Mouse (Mus musculus) B cell, adult 2 months (primary cell): ENCODE results near the gene Galnt9.

Source experiments
- DNase-seq, 2 experiments: peaks; one replicate each; pipeline ENCODE4 v3.0.0; 2022

Galnt9 gene

DNA sequence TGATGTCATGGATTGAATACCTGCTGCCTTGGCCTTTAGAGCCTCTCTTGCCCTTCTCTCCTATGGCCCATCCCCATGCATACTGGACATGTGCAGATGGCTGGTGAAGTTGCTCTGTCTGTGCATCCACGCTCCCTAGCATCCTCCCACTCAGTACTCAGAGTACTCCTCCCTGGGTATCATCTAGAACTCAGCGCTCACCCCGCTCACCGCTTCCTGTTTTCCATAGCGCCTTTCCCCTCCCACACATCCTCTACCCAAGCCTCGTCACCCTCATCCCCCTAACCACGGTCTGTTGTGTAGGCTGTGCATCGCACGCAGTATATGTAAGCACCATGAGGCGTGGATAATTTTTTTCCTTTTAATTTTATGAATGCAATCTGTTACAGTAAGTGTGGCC, 51.2 kb downstream of the Galnt9 start:
- no peak for DNase-seq

DNA sequence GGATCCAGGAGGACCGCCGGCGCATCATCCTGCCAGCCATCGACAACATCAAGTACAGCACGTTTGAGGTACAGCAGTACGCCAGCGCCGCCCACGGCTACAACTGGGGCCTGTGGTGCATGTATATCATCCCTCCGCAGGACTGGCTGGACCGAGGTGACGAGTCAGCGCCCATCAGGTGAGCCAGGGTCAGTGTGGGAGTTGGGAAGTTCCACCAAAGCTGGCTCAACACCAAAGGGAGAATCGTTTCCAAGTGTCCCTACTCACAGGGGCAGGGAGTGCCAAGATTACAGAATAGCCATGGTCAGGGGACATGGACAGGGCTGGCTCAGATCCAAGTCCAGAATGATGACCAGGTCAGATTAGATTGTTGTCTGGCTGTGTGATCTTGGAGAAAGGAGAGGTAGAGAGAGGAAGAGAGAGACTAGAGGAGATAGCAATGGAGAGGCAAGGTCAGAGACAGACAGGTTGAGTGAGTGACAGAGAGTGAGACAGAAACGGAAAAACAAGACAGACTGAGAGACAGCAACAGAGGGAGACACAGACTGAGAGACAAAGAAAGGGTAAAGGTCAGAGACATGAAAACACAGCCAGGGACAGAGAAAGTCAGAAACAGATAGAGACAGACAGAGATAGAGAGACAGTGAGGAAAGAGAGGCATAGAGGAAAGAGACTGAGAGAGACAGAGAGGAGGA, 52.1 kb downstream of the Galnt9 start:
- DNase-seq: no peak

- no peak for DNase-seq
Measured at GRCm38 (mm10) chr5:110597502-110597901, 53.3 kb downstream of the Galnt9 start.

DNA sequence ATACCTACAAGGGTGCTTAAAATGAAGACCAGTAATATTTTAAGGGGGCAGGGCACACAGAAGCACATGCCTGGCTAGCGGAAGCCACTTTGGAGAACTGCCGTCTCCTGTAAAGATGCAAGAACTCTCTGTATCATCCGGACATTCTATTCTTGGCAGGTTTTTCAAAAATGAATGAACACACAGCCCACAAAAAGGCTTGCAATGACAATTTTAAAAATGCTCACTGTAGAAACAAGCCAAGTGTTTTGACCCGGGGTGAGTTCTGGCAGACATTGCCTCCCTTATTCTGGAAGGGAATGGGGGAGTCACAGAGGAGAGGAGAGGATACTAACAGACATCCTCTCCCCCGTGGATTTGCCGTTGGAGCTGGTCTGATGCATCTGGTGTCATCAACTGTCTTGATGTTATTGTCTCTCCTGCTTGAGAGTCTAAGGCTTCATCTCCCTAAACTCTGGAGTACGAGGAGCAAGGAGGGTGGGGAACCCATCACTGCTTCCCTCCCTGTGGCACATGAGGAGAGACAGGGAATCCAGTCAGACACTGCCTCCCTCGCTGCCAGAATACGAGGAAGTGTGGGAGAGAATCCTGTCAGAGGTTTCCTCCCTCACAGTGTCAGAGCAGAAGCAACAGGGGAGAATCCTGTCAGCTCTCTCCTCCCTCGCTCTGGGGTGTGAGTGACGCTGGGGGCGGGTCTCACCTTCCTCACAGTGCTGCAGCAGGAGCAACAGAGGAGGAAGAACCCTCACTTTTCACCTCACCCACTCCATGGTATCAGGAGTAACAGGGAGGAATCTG, 54.3 kb downstream of the Galnt9 start:
- DNase-seq: no peak

DNA sequence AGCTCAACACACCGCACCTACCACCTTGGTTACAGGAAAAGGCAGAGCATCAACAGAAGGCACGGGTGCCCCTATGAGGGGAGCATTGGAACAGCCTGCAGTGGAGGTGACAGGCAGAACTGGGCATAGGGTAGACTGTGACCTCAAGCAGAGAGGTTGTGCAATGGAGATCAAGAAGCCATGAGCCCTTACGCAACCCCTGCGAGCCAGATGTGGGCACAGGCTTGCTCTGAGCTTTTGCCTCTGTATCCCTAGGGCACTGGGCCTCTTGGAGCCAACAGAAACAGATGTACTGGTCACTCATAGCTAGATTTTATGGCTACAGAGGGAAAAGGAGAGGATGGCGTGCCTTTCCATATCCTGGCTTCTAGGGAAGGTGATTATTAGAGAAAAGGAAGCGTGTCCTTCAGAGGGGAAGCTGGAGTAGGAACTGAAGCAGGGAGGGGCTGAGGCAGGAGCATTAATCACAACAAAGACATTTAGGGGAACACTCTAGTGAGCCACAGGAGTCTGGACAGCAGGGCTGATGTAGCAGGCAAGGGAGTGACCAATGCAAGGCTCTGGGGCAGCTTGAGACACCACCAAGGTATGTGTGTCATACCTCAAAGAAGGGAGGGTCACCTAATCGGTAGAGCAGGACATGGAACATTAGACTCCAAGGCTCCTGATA, 59.0 kb downstream of the Galnt9 start:
- DNase-seq: no peak

- DNase-seq: no peak
Measured at GRCm38 (mm10) chr5:110604311-110604710, 60.2 kb downstream of the Galnt9 start.

DNA sequence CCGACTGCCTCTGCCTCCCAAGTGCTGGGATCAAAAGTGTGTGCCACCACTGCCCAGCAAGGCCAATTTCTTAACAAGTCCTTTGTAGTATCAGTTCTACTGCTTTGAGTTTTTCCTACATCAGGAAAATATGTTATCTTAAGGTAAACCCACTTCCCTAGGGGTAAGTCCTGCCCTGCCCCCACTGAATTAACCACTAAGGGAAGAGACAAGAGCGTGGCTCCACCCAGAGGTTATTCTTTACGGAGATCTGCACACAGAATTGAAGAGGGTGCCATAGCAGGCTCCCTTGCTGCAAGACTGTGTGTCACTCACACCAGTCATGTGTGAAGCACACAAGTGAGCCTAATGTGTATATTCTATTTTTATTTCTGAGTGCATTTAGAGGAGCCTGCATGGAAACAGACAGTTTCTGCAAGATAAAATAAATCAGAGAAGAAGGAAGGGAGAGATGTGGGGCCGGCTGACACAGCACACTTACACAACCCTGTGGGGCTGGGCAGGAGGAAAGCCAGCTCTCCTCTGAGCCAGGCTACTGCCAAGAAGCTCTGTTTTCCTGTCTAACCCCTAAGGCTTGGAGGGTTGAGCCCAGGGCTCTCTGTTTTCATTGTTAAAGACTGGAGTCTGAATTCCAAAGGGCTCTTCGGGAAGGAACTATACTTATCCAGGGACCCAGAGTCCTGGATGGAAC, 61.5 kb downstream of the Galnt9 start:
- DNase-seq: no peak

- DNase-seq: no peak
Measured at GRCm38 (mm10) chr5:110607767-110608166, 63.6 kb downstream of the Galnt9 start.

- no peak for DNase-seq
Measured at GRCm38 (mm10) chr5:110608336-110608735, 64.2 kb downstream of the Galnt9 start.

DNA sequence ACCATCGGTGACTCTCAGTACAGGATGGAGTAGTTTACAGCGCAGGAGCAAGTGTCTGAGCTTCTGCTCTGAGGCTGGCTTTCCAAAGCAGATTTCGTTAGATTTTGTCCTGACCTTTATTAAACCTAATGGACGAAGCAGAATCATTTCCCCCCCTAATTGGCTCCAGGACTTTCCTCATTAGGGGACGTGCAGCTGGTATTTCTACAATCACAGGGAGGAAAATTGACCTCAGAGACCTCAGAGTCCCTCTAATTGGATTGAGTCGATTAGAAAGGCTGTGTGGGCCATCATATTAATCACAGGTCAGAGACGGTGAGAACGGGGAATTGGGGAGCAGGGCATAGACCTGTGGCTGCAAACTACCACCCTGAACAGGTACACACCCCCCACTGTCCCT, 64.8 kb downstream of the Galnt9 start:
- DNase-seq: no peak

DNA sequence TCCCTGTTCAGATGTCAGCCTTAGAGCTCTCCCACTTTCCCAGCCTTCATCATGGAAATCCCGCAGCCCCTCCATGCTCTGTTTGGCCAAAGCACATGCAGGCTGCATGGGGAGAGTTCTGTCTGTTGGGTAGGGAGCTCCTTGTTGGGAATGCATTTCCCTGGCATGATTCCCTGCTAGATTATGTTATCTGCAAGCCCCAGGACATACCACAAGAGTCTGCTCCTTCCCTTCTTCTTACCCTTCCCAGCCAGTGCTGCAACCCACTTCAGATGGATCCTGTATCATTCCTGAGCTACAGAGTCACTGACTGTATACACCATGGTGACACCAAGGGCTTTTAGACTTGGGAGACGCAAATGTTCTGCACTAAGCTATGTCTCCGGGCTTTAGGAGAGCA, 65.3 kb downstream of the Galnt9 start:
- no peak for DNase-seq

DNA sequence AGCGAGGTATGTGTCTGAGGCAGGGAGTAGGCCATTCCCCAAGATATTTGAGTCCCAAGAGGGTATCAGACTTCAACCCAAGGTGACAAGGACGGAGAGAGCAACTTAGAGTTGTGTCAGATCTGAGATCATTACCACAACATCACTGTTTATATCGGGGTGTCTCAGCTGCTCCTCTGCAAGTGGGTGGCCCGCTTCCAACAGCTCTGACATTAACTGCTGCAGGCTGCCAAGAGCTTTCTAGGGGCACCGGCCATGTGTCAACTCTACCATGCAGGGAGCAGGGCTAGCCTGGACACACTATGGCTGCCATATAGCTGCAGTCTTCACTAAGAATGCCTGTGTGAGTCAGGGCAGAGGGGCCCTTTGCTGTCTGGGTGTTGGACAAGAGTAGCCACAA, 65.7 kb downstream of the Galnt9 start:
- no peak for DNase-seq

- no peak for DNase-seq
Measured at GRCm38 (mm10) chr5:110610484-110610883, 66.3 kb downstream of the Galnt9 start.

GRCm38 (mm10) chr5:110611435-110612158, 67.4 kb downstream of the Galnt9 start:
- no peak for DNase-seq

DNA sequence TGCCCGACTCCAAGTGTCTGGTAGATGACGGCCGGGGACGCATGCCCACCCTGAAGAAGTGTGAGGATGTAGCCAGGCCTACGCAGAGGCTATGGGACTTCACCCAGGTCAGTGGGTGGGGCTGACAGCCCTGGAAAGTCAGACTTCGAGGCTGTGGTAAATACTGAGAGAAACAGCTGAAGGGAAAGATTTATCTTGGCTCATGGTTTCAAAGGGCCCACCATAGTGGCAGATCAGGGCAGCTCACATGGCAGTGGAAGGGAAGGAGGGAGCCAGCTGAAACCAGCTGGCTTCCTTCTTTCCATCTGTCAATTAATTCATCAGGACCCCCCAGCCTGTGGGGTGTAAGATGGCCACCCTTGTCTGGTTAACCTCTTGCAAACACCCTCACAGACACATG, 75.1 kb downstream of the Galnt9 start:
- DNase-seq: no peak

- DNase-seq: no peak
Measured at GRCm38 (mm10) chr5:110624319-110624718, 80.2 kb downstream of the Galnt9 start.

DNA sequence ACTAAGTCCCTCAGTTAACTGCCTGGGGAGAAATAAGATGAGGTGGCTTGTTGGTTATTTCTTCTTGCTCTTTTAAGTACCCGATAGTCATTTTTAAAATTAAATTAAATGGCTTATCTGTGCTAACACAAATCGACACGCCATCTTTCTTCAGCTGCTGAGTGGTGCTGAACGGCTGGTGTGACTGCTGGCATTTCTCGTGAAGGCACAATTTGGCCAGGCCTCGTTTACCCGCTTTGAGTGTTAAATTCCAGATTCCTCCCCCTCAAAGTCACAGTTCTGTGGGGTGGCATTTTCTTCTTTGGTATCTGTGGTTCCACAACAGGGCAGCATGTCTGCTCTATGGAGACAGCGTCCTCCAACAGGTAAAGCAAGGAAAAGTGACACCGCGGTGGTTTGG, 83.2 kb downstream of the Galnt9 start:
- no peak for DNase-seq

DNA sequence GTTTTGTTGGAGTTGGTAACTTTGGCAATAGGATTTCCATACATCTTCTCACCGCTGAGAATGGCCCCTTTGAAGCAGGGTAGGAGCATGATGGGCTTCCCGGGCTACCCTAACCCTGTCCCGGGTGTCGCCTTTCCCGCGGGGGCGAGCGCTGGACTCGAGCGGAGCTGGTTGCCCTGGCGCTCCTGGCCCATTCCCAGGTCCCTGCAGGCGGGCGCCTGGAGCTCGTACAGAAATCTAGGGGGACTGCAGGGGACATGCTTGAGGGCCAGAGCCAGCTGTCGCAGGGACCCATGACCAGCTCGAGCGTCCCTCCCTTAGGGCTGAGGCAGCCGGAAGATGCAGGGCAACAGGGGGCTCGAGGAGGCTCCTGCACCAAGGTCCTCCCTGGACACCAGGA, 84.0 kb downstream of the Galnt9 start:
- no peak for DNase-seq

GRCm38 (mm10) chr5:110629525-110630120, 85.5 kb downstream of the Galnt9 start:
- DNase-seq: no peak

DNA sequence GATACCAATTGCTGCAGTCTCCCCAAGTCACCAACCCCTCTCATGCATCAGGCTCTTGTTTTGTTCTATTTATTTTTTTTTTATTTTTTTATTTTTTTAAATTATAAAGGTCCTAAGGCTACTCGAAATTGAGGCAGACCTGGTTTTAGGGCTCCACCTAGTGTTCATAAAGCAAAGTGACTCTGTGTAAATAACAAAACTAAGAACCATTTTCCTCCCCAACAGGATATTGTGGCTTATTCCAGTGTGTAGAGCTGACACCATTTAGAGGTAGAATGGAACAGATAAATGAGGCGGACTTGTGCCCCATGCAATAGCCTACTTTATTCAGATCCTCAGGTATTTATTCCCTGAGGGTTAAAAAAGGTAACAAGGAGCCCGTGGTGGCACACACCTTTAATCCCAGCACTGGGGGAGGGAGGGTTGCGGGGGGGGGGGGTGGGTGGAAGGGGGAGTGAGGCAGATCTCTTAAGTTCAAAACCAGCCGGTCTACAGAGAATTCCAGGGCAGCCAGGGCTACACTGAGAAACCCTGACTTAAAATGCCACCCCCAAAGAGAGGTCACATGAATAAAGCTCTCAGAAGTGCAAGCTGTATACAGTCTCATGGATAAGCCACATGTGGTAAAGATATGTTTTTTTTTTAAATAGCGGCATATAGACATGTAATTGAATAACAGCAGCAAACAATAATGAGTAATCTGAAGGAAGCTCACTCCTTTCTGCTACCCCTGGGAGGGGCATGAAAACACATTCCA, 92.0 kb downstream of the Galnt9 start:
- DNase-seq: peak; percentile 21 to 39

DNA sequence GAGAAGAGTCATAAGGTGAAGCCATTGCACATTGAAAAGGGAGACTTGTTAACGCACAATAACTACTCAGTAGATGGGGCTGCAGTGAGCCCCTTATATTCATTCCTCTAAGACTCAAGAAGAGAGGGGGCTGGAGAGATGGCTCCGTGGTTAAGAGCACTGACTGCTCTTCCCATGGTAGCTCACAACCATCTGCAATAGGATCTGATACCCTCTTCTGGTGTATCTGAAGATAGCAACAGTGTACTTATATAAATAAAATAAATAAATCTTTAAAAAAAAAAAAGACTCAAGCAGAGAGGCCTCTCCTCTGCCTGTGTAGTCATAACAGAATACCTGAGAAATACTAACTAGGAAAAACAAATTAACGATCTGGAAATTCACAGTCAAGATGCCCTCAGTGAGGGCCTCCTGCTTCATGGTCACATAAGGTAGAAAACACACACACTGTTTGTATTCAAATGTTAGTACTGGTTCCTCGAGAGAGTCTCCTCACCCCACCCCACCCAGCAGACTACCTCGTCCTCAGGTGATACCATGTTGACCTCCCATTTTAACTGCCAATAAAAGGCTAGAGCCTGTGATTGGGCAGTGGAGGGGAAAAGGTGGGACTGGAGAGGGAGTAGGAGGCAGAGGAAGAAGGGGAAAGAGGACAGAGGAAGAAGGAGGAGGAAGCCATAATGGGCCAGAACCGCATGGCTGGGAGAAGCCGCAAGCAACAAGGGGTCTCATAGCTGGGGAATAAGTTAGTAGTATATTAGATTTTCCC, 94.3 kb downstream of the Galnt9 start:
- no peak for DNase-seq
